Mouse (Mus musculus) spleen, postnatal 36 days (tissue): Measurements from ENCODE around the gene Atp11c.

Source experiments
- DNase-seq, 2 experiments: peaks; one replicate each; pipeline ENCODE4 v3.0.0; 2022; ENCODE audit warnings: low spot score in 2 of 2, mixed read lengths in 1 of 2

Gene Atp11c

GRCm38 (mm10) chrX:60386852-60387251 is 205.6 kb downstream of the Atp11c start:
- no peak for DNase-seq

GRCm38 (mm10) chrX:60381711-60382110 is 210.8 kb downstream of the Atp11c start:
- no peak for DNase-seq

GRCm38 (mm10) chrX:60380386-60380785 is 212.1 kb downstream of the Atp11c start:
- DNase-seq, result no peak

GRCm38 (mm10) chrX:60348741-60349140 is 243.8 kb downstream of the Atp11c start:
- DNase-seq, result no peak

GRCm38 (mm10) chrX:60345447-60345846 is 247.1 kb downstream of the Atp11c start:
- DNase-seq, result peak; percentile 13 to 30

GRCm38 (mm10) chrX:60344991-60345390 is 247.5 kb downstream of the Atp11c start:
- no peak for DNase-seq

- no peak for DNase-seq
These were observed 262.8 kb downstream of the Atp11c start for GRCm38 (mm10) chrX:60329735-60330134.

- DNase-seq, result no peak
These were observed 271.2 kb downstream of the Atp11c start for GRCm38 (mm10) chrX:60321321-60321720.

GRCm38 (mm10) chrX:60317661-60318060 is 274.8 kb downstream of the Atp11c start:
- DNase-seq, result no peak

GRCm38 (mm10) chrX:60292335-60292734 is 300.2 kb downstream of the Atp11c start:
- no peak for DNase-seq

GRCm38 (mm10) chrX:60255346-60255745 is 337.2 kb downstream of the Atp11c start:
- no peak for DNase-seq

- DNase-seq, result no peak
These were observed 404.8 kb downstream of the Atp11c start for GRCm38 (mm10) chrX:60187726-60188125.

GRCm38 (mm10) chrX:60182611-60183010 is 409.9 kb downstream of the Atp11c start:
- DNase-seq, result no peak

- no peak for DNase-seq
These were observed 413.6 kb downstream of the Atp11c start, which contains the start of gene Mcf2 for GRCm38 (mm10) chrX:60178744-60179458. Gene Mcf2 (minus strand): TSS chrX:60179089.

GRCm38 (mm10) chrX:60178025-60178743 is 414.3 kb downstream of the Atp11c start:
- DNase-seq, result no peak
